Mouse (Mus musculus) ES-E14 (cell line): Measurements from ENCODE around the gene Olfr905. TPM values are rescaled to one million over a fixed set of nuclear protein-coding genes. Genes with fewer than 3 reads are reported as not detected.

ENCODE experiments used
- DNase-seq: peaks from one replicate; pipeline ENCODE4 v3.0.0-alpha.2; 2013; ENCODE audit warnings: low read depth, low spot score
- H3K27ac ChIP-seq: 2 replicates; pipeline ENCODE4 v1.5.1; 2012; ENCODE audit warnings: low read depth, mild to moderate bottlenecking, low read length, moderate library complexity, mixed read lengths; ENCODE audit not compliant: poor library complexity, insufficient read depth, severe bottlenecking
- H3K36me3 ChIP-seq: 2 replicates; pipeline ENCODE4 v1.6.1; 2012; ENCODE audit warnings: mild to moderate bottlenecking, low read length, moderate library complexity, mixed read lengths; ENCODE audit not compliant: control insufficient read depth, poor library complexity, insufficient read depth, severe bottlenecking
- H3K4me1 ChIP-seq, 2 experiments: fragments of 150-350 bp in 1 of 2; sonication (generic) in 1 of 2; 2 replicates each; pipeline ENCODE4 v1.6.1; 2012; ENCODE audit warnings: low read length in 2 of 2, mild to moderate bottlenecking in 1 of 2, mixed read lengths in 1 of 2; ENCODE audit not compliant: control insufficient read depth in 2 of 2, insufficient read depth in 2 of 2, poor library complexity in 1 of 2
- H3K4me3 ChIP-seq, 2 experiments: fragments of 150-350 bp in 1 of 2; sonication (generic) in 1 of 2; 2 replicates each; pipeline ENCODE4 v1.5.1; 2012; ENCODE audit warnings: low read length in 2 of 2, low read depth in 1 of 2, mild to moderate bottlenecking in 1 of 2, mixed read lengths in 1 of 2; ENCODE audit not compliant: insufficient read depth in 1 of 2, poor library complexity in 1 of 2, severe bottlenecking in 1 of 2
- H3K9ac ChIP-seq: 2 replicates; pipeline ENCODE4 v1.6.1; 2012; ENCODE audit warnings: low read depth, mild to moderate bottlenecking, low read length, mixed read lengths; ENCODE audit not compliant: poor library complexity, insufficient read depth, severe bottlenecking
- H3K9me3 ChIP-seq: fragments of 150-350 bp; sonication (generic); 2 replicates; pipeline ENCODE4 v1.6.1; 2012; ENCODE audit warnings: low read depth, mild to moderate bottlenecking, low read length; ENCODE audit not compliant: control insufficient read depth, insufficient read depth
- CHD2 ChIP-seq: IDR thresholded peaks from 2 replicates; pipeline ENCODE4 v1.6.1; 2014; ENCODE audit warnings: mild to moderate bottlenecking, low read depth, low read length, inconsistent platforms
- HCFC1 ChIP-seq: IDR thresholded peaks from 2 replicates; pipeline ENCODE4 v1.6.1; 2012; ENCODE audit warnings: low read length, inconsistent platforms, borderline replicate concordance; ENCODE audit not compliant: insufficient read depth
- MAFK ChIP-seq: IDR thresholded peaks from 2 replicates; pipeline ENCODE4 v1.6.1; 2014; ENCODE audit warnings: mild to moderate bottlenecking, low read depth, low read length, inconsistent platforms; ENCODE audit not compliant: insufficient read depth
- ZC3H11A ChIP-seq: IDR thresholded peaks from 2 replicates; pipeline ENCODE4 v1.6.1; 2012; ENCODE audit warnings: low read depth, mild to moderate bottlenecking, inconsistent platforms, low read length, borderline replicate concordance
- ZNF384 ChIP-seq: IDR thresholded peaks from 2 replicates; pipeline ENCODE4 v1.6.1; 2012; ENCODE audit warnings: low read depth, low read length, inconsistent platforms
- in situ Hi-C, 2 experiments: fragments of 600-800 bp; cut with MboI; formaldehyde crosslinking; loops; one replicate each; pipeline ENCODE4 v1.15.1; 2025; ENCODE audit warnings: low sequenced_read_pairs in 2 of 2, inconsistent platforms in 1 of 2; ENCODE audit not compliant: unreplicated experiment in 2 of 2
- total RNA-seq: library from RNA; depleted of rRNA; stranded (reverse); fragments of 300-350 nt; gene quantifications from 2 replicates; pipeline ENCODE4 v1.2.3, GENCODE M21; 2012; rRNA removed

The Olfr905 gene
- total RNA-seq, 1 experiment = not detected

- TF ChIP-seq HCFC1 (no peak), ZC3H11A (no peak), ZNF384 (no peak), MAFK (no peak), CHD2 (no peak)
- H3K4me3 ChIP-seq = no peak within 1 kb of the TSS
- no peaks in the 10 kb centered on the region for H3K4me1 ChIP-seq
- DNase-seq = no peak
- no peak within 1 kb of the TSS for H3K9ac ChIP-seq
- in situ Hi-C loops = no loop called here
- no peaks in the 10 kb centered on the region for H3K9me3 ChIP-seq
- no peak within 1 kb of the TSS for H3K27ac ChIP-seq
- H3K36me3 ChIP-seq = no peaks in the 10 kb centered on the region
These were observed 8.1 kb upstream of the Olfr905 start, which contains the start of gene Olfr904 for GRCm38 (mm10) chr9:38462844-38463243. Gene Olfr904, plus strand, starts transcription at chr9:38463144.

- no peaks in the 10 kb centered on the region for H3K36me3 ChIP-seq
- H3K4me1 ChIP-seq = no peaks in the 10 kb centered on the region
- in situ Hi-C loops = no loop called here
- no peak for TF ChIP-seq ZC3H11A
- no peak for TF ChIP-seq CHD2
- TF ChIP-seq HCFC1 = no peak
- H3K9ac ChIP-seq = no peak within 1 kb of the TSS
- no peak within 1 kb of the TSS for H3K4me3 ChIP-seq
- no peak for DNase-seq
- H3K9me3 ChIP-seq = no peaks in the 10 kb centered on the region
- H3K27ac ChIP-seq = no peak within 1 kb of the TSS
These were observed 15.9 kb downstream of the Olfr905 start, which contains the start of gene Olfr906 for GRCm38 (mm10) chr9:38486785-38487184. Gene Olfr906, plus strand, starts transcription at chr9:38487085.

GRCm38 (mm10) chr9:38495501-38495900 lies 24.6 kb downstream of the Olfr905 start, which contains the start of gene Olfr907:
Gene Olfr907, plus strand, starts transcription at chr9:38495801.
- H3K27ac ChIP-seq = no peak within 1 kb of the TSS
- H3K9me3 ChIP-seq = no peaks in the 10 kb centered on the region
- no peak for DNase-seq
- no peak for TF ChIP-seq ZNF384
- no peak for TF ChIP-seq CHD2
- no peak for TF ChIP-seq MAFK
- TF ChIP-seq HCFC1 = no peak
- TF ChIP-seq ZC3H11A = no peak
- no peak within 1 kb of the TSS for H3K9ac ChIP-seq
- in situ Hi-C loops = no loop called here
- H3K36me3 ChIP-seq = no peaks in the 10 kb centered on the region
- no peak within 1 kb of the TSS for H3K4me3 ChIP-seq
- H3K4me1 ChIP-seq = no peaks in the 10 kb centered on the region

- H3K9ac ChIP-seq = no peak overlapping the region
These were observed 41.4 kb downstream of the Olfr905 start for GRCm38 (mm10) chr9:38512353-38512752.

GRCm38 (mm10) chr9:38521280-38521679 lies 50.4 kb downstream of the Olfr905 start, which contains the start of gene Olfr911-ps1:
Gene Olfr911-ps1, plus strand, starts transcription at chr9:38521580.
- Histone ChIP-seq H3K36me3 (no peaks in the 10 kb centered on the region), H3K9me3 (no peaks in the 10 kb centered on the region), H3K4me1 (no peaks in the 10 kb centered on the region), H3K27ac (no peak within 1 kb of the TSS), H3K4me3 (no peak within 1 kb of the TSS), H3K9ac (no peak within 1 kb of the TSS)
- DNase-seq = no peak
- no peak for TF ChIP-seq ZC3H11A
- no peak for TF ChIP-seq CHD2
- TF ChIP-seq MAFK = no peak
- no peak for TF ChIP-seq HCFC1
- TF ChIP-seq ZNF384 = no peak
- in situ Hi-C loops = no loop called here

More at GRCm38 (mm10) chr9:38512353-38512752, 41.4 kb downstream of the Olfr905 start:
- DNase-seq = no peak
- no peaks in the 10 kb centered on the region for H3K4me1 ChIP-seq
- no peaks in the 10 kb centered on the region for H3K36me3 ChIP-seq
- H3K27ac ChIP-seq = no peak overlapping the region
- no peak overlapping the region for H3K4me3 ChIP-seq
- H3K9me3 ChIP-seq = no peaks in the 10 kb centered on the region
- TF ChIP-seq CHD2 (no peak), MAFK (no peak), HCFC1 (no peak), ZNF384 (no peak), ZC3H11A (no peak)
- in situ Hi-C loops = no loop called here

Other genes with a start within 250 kb of the Olfr905 start
- gene Olfr143, start 218.3 kb upstream of the Olfr905 start, total RNA-seq = not detected in 2 replicates
- not detected in 2 replicates for gene Olfr895, start 203.3 kb upstream of the Olfr905 start, total RNA-seq
- not detected in 2 replicates for gene Olfr896-ps1, start 180.0 kb upstream of the Olfr905 start, total RNA-seq
- gene Olfr25, start 142.0 kb upstream of the Olfr905 start, total RNA-seq = not detected in 2 replicates
- gene Olfr898, start 122.7 kb upstream of the Olfr905 start, total RNA-seq = not detected in 2 replicates
- not detected in 2 replicates for gene Olfr250, start 104.2 kb upstream of the Olfr905 start, total RNA-seq
- gene Olfr251, start 94.0 kb upstream of the Olfr905 start, total RNA-seq = not detected in 2 replicates
- gene Olfr147, start 69.4 kb upstream of the Olfr905 start, total RNA-seq = 0.49 and 0.53 TPM in 2 replicates
- 0.26 and 0.58 TPM in 2 replicates for gene Olfr901, start 41.7 kb upstream of the Olfr905 start, total RNA-seq
- not detected in 2 replicates for gene Olfr902, start 23.5 kb upstream of the Olfr905 start, total RNA-seq
- not detected in 2 replicates for gene Olfr904, start 8.0 kb upstream of the Olfr905 start, total RNA-seq
- not detected in 2 replicates for gene Olfr906, start 16.0 kb downstream of the Olfr905 start, total RNA-seq
- gene Olfr907, start 24.7 kb downstream of the Olfr905 start, total RNA-seq = not detected in 2 replicates
- gene Olfr911-ps1, start 50.5 kb downstream of the Olfr905 start, total RNA-seq = not detected in 2 replicates
- not detected in 2 replicates for gene Olfr910, start 66.7 kb downstream of the Olfr905 start, total RNA-seq
- not detected in 2 replicates for gene Olfr912, start 109.1 kb downstream of the Olfr905 start, total RNA-seq
- gene Olfr913, start 121.7 kb downstream of the Olfr905 start, total RNA-seq = not detected in 2 replicates
- gene Olfr914, start 134.0 kb downstream of the Olfr905 start, total RNA-seq = not detected in 2 replicates
- gene Olfr916, start 188.8 kb downstream of the Olfr905 start, total RNA-seq = not detected in 2 replicates
- not detected in 2 replicates for gene Olfr917, start 194.7 kb downstream of the Olfr905 start, total RNA-seq
- not detected in 2 replicates for gene Olfr918, start 203.5 kb downstream of the Olfr905 start, total RNA-seq
- not detected in 2 replicates for gene Olfr919, start 232.6 kb downstream of the Olfr905 start, total RNA-seq
- gene Vwa5a, start 247.2 kb downstream of the Olfr905 start, total RNA-seq = 10.4 and 11.9 TPM in 2 replicates